Mouse (Mus musculus) ES-E14 (cell line): ENCODE measurements around the gene Zfp420.

ENCODE experiments used
- CHD2 ChIP-seq: IDR thresholded peaks from 2 replicates; pipeline ENCODE4 v1.6.1; 2014; ENCODE audit warnings: mild to moderate bottlenecking, low read depth, low read length, inconsistent platforms
- HCFC1 ChIP-seq: IDR thresholded peaks from 2 replicates; pipeline ENCODE4 v1.6.1; 2012; ENCODE audit warnings: low read length, inconsistent platforms, borderline replicate concordance; ENCODE audit not compliant: insufficient read depth
- MAFK ChIP-seq: IDR thresholded peaks from 2 replicates; pipeline ENCODE4 v1.6.1; 2014; ENCODE audit warnings: mild to moderate bottlenecking, low read depth, low read length, inconsistent platforms; ENCODE audit not compliant: insufficient read depth
- ZC3H11A ChIP-seq: IDR thresholded peaks from 2 replicates; pipeline ENCODE4 v1.6.1; 2012; ENCODE audit warnings: low read depth, mild to moderate bottlenecking, inconsistent platforms, low read length, borderline replicate concordance

DNA sequence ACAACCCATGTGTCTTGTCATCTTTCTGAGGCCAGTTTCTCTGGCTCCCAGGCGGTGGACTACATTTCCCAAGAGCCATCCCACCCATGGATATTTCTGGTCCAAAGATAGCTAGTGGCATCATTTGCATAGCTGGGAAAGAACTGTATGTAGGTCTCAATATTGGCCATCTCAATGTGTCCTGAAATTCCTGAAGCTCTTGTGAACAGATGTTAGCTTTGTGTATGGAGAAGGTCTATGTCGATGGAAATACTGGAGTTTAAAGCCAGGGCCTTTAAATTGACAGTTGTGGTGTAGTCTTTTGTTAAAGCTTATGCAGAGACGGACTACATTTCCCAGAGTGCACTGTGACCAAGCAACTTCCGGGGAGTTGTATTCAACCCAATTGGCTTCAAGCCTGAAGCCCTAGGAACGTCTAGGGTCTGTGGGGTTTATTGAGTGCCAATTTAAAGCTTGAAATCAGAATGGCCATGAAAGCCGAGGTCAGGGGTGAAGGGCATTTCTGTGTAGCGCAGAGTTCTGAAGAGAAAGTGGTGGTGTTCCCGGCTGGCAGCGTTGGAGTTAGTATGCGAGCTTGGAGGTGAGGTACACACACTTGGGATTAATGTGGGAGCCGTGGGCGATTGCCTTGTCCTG, 41.0 kb upstream of the Zfp420 start:
- TF ChIP-seq CHD2, result peak; percentile 35; the same call in 1 of the 2 replicates
- no peak for TF ChIP-seq MAFK
- TF ChIP-seq ZC3H11A, result no peak
- peak; percentile 92 for TF ChIP-seq HCFC1
